ENCODE assay signal across 8 mouse cellular contexts in the genomic region with DNA sequence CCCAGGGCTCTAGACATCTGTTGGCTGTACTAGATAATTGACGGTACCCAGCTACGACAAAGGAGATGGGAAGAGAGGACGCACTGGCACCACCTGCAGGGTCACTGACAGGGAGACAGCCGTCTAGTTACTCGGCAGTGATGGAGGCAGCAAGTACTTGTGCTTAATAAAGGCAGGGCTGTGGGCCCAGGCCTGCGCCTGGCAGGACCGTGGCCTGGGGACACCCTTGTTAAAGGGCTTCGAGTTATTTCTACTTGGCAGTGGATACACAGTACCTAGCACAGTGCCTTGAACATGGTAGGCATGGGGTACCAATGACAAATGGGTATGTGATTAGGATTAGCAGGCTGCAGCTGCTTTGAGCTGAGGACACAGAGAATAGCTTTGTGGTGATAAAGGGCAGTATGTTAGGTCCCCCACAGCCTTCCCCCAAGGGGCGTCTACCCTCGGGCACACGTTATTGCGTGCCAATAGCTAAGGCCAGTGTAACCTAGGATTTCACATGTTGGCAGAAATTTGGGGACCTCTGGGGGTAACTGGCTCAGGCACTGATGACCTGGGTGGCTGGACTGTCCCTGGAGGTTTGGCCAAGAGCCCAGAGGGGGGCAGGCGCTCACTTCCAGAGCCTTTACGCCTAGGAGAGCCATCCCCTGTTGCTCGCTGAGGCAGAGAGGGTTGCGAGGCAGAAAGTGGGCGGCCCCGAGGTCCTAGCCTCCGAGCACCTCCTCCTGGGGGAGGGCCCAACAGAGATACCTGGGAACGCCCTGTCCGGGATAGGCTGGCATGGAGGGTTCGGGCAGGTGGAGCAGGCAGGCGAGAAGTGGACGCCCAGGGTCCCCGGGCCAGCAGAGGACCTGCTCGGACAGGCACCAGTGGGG. TPM values are rescaled to one million over a fixed set of nuclear protein-coding genes. Genes with fewer than 3 reads are reported as not detected.
DNase-seq lines count a peak whose midpoint lies in the region; ATAC-seq and TF ChIP-seq lines count a peak whose summit lies in the region.

No protein-coding gene starts in this region.

- ATAC-seq in heart, postnatal 0 days (ENCODE audit: insufficient read depth, low read depth), result no peak
- peak; percentile 13; the same call in 1 of the 2 replicates for ATAC-seq in forebrain, postnatal 0 days
- ATAC-seq in midbrain, embryonic 13.5 days, result peak; percentile 53; the same call in 1 of the 2 replicates

- no peaks in the 10 kb centered on the region for H3K4me1 ChIP-seq in heart, postnatal 0 days (ENCODE audit: control insufficient read depth, insufficient read depth)
- no peaks in the 10 kb centered on the region for H3K4me1 ChIP-seq in forebrain, postnatal 0 days (ENCODE audit: insufficient read depth)
- peaks cover 34% of the 10 kb centered on the region for H3K4me1 ChIP-seq in limb, embryonic 10.5 days
- H3K4me1 ChIP-seq in midbrain, embryonic 13.5 days (replicated peaks), result peaks cover 20% of the 10 kb centered on the region

- no peak overlapping the region for H3K4me3 ChIP-seq in heart, postnatal 0 days (ENCODE audit: low read depth, low read length)
- no peak overlapping the region for H3K4me3 ChIP-seq in forebrain, postnatal 0 days (ENCODE audit: low read depth, low read length)
- peak overlapping the region; percentile 44 for H3K4me3 ChIP-seq in limb, embryonic 10.5 days
- H3K4me3 ChIP-seq in midbrain, embryonic 13.5 days (replicated peaks), result no peak overlapping the region

- TF ChIP-seq EP300 in heart, postnatal 0 days (IDR thresholded peaks at IDR 0.05; ENCODE audit: low read depth), result no peak

- no peak overlapping the region for H3K27ac ChIP-seq in heart, postnatal 0 days (ENCODE audit: low read depth)
- H3K27ac ChIP-seq in forebrain, postnatal 0 days (ENCODE audit: low read depth, low read length), result no peak overlapping the region
- 0 out of 2 replicates have a peak overlapping the region, but pooled peaks have one; percentile 5 for H3K27ac ChIP-seq in limb, embryonic 10.5 days
- H3K27ac ChIP-seq in midbrain, embryonic 13.5 days, result no peak overlapping the region

- H3K9ac ChIP-seq in heart, postnatal 0 days (replicated peaks; ENCODE audit: low read depth, low read length), result no peak overlapping the region
- H3K9ac ChIP-seq in forebrain, postnatal 0 days, result no peak overlapping the region
- H3K9ac ChIP-seq in midbrain, embryonic 13.5 days (replicated peaks), result no peak overlapping the region

- peak overlapping the region; percentile 24; the same call in 1 of the 2 replicates for H3K4me2 ChIP-seq in heart, postnatal 0 days (ENCODE audit: low read depth, low read length)
- no peak overlapping the region for H3K4me2 ChIP-seq in forebrain, postnatal 0 days (ENCODE audit: low read depth)
- 0 out of 2 replicates have a peak overlapping the region, but pooled peaks have one; percentile 3 for H3K4me2 ChIP-seq in midbrain, embryonic 13.5 days (replicated peaks)

- peaks cover 52% of the 10 kb centered on the region for H3K27me3 ChIP-seq in heart, postnatal 0 days (ENCODE audit: control insufficient read depth, insufficient read depth, low read length)
- no peaks in the 10 kb centered on the region for H3K27me3 ChIP-seq in forebrain, postnatal 0 days (ENCODE audit: insufficient read depth, low read length)
- peaks cover 60% of the 10 kb centered on the region for H3K27me3 ChIP-seq in limb, embryonic 10.5 days (ENCODE audit: low read depth, poor library complexity, severe bottlenecking)
- H3K27me3 ChIP-seq in midbrain, embryonic 13.5 days, result peaks cover 36% of the 10 kb centered on the region; the same call in 1 of the 2 replicates

- WGBS in heart, postnatal 0 days, result 18% methylated on average over 26 of the region's 26 CpGs
- WGBS in forebrain, postnatal 0 days, result 26% methylated on average over 26 of the region's 26 CpGs
- WGBS in limb, embryonic 10.5 days, result 22% methylated on average over 26 of the region's 26 CpGs
- WGBS in midbrain, embryonic 13.5 days, result 24% methylated on average over 26 of the region's 26 CpGs

- intact Hi-C loops in left cerebral cortex, postnatal 25 days (cut with DNase I), result no loop called here

- H3K9me3 ChIP-seq in heart, postnatal 0 days (replicated peaks; ENCODE audit: control insufficient read depth, low read length), result no peaks in the 10 kb centered on the region
- no peaks in the 10 kb centered on the region for H3K9me3 ChIP-seq in forebrain, postnatal 0 days (ENCODE audit: low read length)
- H3K9me3 ChIP-seq in limb, embryonic 10.5 days (replicated peaks), result no peaks in the 10 kb centered on the region
- H3K9me3 ChIP-seq in midbrain, embryonic 13.5 days, result no peaks in the 10 kb centered on the region

- no peaks in the 10 kb centered on the region for H3K36me3 ChIP-seq in heart, postnatal 0 days (replicated peaks; ENCODE audit: control insufficient read depth, insufficient read depth, low read length)
- peaks cover 30% of the 10 kb centered on the region for H3K36me3 ChIP-seq in forebrain, postnatal 0 days (ENCODE audit: insufficient read depth)
- no peaks in the 10 kb centered on the region for H3K36me3 ChIP-seq in limb, embryonic 10.5 days
- H3K36me3 ChIP-seq in midbrain, embryonic 13.5 days, result peaks cover 31% of the 10 kb centered on the region

- no peak for TF ChIP-seq CTCF in heart, postnatal 0 days (IDR thresholded peaks at IDR 0.05; ENCODE audit: low read depth)
- no peak for TF ChIP-seq CTCF in forebrain, postnatal 0 days (IDR thresholded peaks at IDR 0.05; ENCODE audit: low read depth)

- DNase-seq in heart, postnatal 0 days (ENCODE audit: low spot score), result no peak
- DNase-seq in heart, adult 11 months, result no peak
- no peak for DNase-seq in forebrain, postnatal 0 days
- no peak for DNase-seq in limb, embryonic 10.5 days (ENCODE audit: low spot score)
- no peak for DNase-seq in left cerebral cortex, postnatal 25 days (ENCODE audit: low spot score in 2 of 2)
- DNase-seq in right cerebral cortex, postnatal 25 days, result no peak
- no peak for DNase-seq in layer of hippocampus, adult 9-11 months

RNA-seq across cellular contexts. Expression of gene Pklr, which starts 11.4 kb away (rescaled TPM):
- not detected in 2 replicates for total RNA-seq in heart, postnatal 0 days (2014; rRNA removed; ENCODE audit: low replicate concordance)
- 0.04 TPM in 1 of 2 replicates, not detected in the other for polyA plus RNA-seq in heart, postnatal 0 days (2015; fragmentation: Nextera tagmentation; extraction: Ambion mirVana)
- 0.08 and 0.76 TPM in 2 replicates for total RNA-seq in forebrain, postnatal 0 days (2014; rRNA removed)
- polyA plus RNA-seq in forebrain, postnatal 0 days (2015; fragmentation: Nextera tagmentation; extraction: Ambion mirVana), result 0.19 TPM in 1 of 2 replicates, not detected in the other
- 3.6 and 4.4 TPM in 2 replicates for polyA plus RNA-seq in limb, embryonic 10.5 days (2016; fragmentation: Nextera tagmentation; extraction: Ambion mirVana)
- polyA plus RNA-seq in midbrain, embryonic 13.5 days (2015; fragmentation: Nextera tagmentation; extraction: Ambion mirVana), result 0.24 TPM in 1 of 2 replicates, not detected in the other
- not detected for total RNA-seq in left cerebral cortex, postnatal 25 days (2021)

RNA-seq across cellular contexts. Expression of gene Hcn3, which starts 12.7 kb away (rescaled TPM):
- 1.1 TPM in 1 of 2 replicates, not detected in the other for total RNA-seq in heart, postnatal 0 days (2014; rRNA removed; ENCODE audit: low replicate concordance)
- polyA plus RNA-seq in heart, postnatal 0 days (2015; fragmentation: Nextera tagmentation; extraction: Ambion mirVana), result 0.15 and 0.32 TPM in 2 replicates
- 44.9 and 45.5 TPM in 2 replicates for total RNA-seq in forebrain, postnatal 0 days (2014; rRNA removed)
- polyA plus RNA-seq in forebrain, postnatal 0 days (2015; fragmentation: Nextera tagmentation; extraction: Ambion mirVana), result 22.7 and 30.3 TPM in 2 replicates
- 1.3 and 1.6 TPM in 2 replicates for polyA plus RNA-seq in limb, embryonic 10.5 days (2016; fragmentation: Nextera tagmentation; extraction: Ambion mirVana)
- 28.9 and 32.3 TPM in 2 replicates for polyA plus RNA-seq in midbrain, embryonic 13.5 days (2015; fragmentation: Nextera tagmentation; extraction: Ambion mirVana)
- total RNA-seq in left cerebral cortex, postnatal 25 days (2021), result 10 to 100 TPM; 16.0 to 18.7 TPM

RNA-seq across cellular contexts. Expression of gene Clk2, which starts 17.3 kb away (rescaled TPM):
- total RNA-seq in heart, postnatal 0 days (2014; rRNA removed; ENCODE audit: low replicate concordance), result 22.7 and 24.7 TPM in 2 replicates
- polyA plus RNA-seq in heart, postnatal 0 days (2015; fragmentation: Nextera tagmentation; extraction: Ambion mirVana), result 8.2 and 8.5 TPM in 2 replicates
- 35.6 and 43.1 TPM in 2 replicates for total RNA-seq in forebrain, postnatal 0 days (2014; rRNA removed)
- polyA plus RNA-seq in forebrain, postnatal 0 days (2015; fragmentation: Nextera tagmentation; extraction: Ambion mirVana), result 11.2 and 12.8 TPM in 2 replicates
- 40.1 and 44.8 TPM in 2 replicates for polyA plus RNA-seq in limb, embryonic 10.5 days (2016; fragmentation: Nextera tagmentation; extraction: Ambion mirVana)
- polyA plus RNA-seq in midbrain, embryonic 13.5 days (2015; fragmentation: Nextera tagmentation; extraction: Ambion mirVana), result 24.9 and 32.9 TPM in 2 replicates
- total RNA-seq in left cerebral cortex, postnatal 25 days (2021), result 10 to 100 TPM; 39.0 to 46.6 TPM

RNA-seq across cellular contexts. Expression of gene Scamp3, which starts 29.9 kb away (rescaled TPM):
- 54.4 and 60.7 TPM in 2 replicates for total RNA-seq in heart, postnatal 0 days (2014; rRNA removed; ENCODE audit: low replicate concordance)
- polyA plus RNA-seq in heart, postnatal 0 days (2015; fragmentation: Nextera tagmentation; extraction: Ambion mirVana), result 65.9 and 70.3 TPM in 2 replicates
- total RNA-seq in forebrain, postnatal 0 days (2014; rRNA removed), result 44.3 and 63.7 TPM in 2 replicates
- 116 and 124 TPM in 2 replicates for polyA plus RNA-seq in forebrain, postnatal 0 days (2015; fragmentation: Nextera tagmentation; extraction: Ambion mirVana)
- polyA plus RNA-seq in limb, embryonic 10.5 days (2016; fragmentation: Nextera tagmentation; extraction: Ambion mirVana), result 115 and 119 TPM in 2 replicates
- 110 and 116 TPM in 2 replicates for polyA plus RNA-seq in midbrain, embryonic 13.5 days (2015; fragmentation: Nextera tagmentation; extraction: Ambion mirVana)
- total RNA-seq in left cerebral cortex, postnatal 25 days (2021), result 10 to 100 TPM; 67.1 to 70.2 TPM

RNA-seq across cellular contexts. Expression of gene Fam189b, which starts 35.6 kb away (rescaled TPM):
- 2.1 and 2.2 TPM in 2 replicates for total RNA-seq in heart, postnatal 0 days (2014; rRNA removed; ENCODE audit: low replicate concordance)
- polyA plus RNA-seq in heart, postnatal 0 days (2015; fragmentation: Nextera tagmentation; extraction: Ambion mirVana), result 5.6 and 5.7 TPM in 2 replicates
- total RNA-seq in forebrain, postnatal 0 days (2014; rRNA removed), result 8.9 and 12.7 TPM in 2 replicates
- polyA plus RNA-seq in forebrain, postnatal 0 days (2015; fragmentation: Nextera tagmentation; extraction: Ambion mirVana), result 23.8 and 31.8 TPM in 2 replicates
- 32.2 and 35.0 TPM in 2 replicates for polyA plus RNA-seq in limb, embryonic 10.5 days (2016; fragmentation: Nextera tagmentation; extraction: Ambion mirVana)
- polyA plus RNA-seq in midbrain, embryonic 13.5 days (2015; fragmentation: Nextera tagmentation; extraction: Ambion mirVana), result 27.5 and 31.3 TPM in 2 replicates
- 10 to 100 TPM; 61.6 to 64.9 TPM for total RNA-seq in left cerebral cortex, postnatal 25 days (2021)
